Mouse (Mus musculus): ENCODE data around the gene Fcrl1.

DNA sequence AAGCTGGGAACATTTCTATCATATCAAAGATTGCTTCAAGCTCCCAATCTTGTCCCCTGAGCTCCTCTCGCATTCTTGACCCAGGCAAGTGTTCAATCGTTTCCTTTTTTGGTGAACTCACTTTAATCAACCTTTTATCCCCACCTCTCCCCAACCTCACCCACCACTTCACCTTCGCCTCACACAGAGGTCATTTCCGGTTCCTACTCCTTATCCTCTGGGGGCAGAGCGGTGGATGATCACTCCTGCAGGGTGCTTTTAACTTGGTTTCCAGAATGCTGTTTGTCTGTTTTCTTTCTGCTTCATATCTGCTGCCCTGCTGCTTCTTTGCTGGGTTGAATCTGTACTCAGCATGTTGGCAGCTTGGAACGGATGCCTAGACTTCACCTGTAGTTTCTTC lies 1.5 kb downstream of the Fcrl1 start:
- no peak for TF ChIP-seq CTCF (IDR thresholded peaks at IDR 0.05; ENCODE audit: low read depth)
- no peak for TF ChIP-seq EP300 (IDR thresholded peaks at IDR 0.05; ENCODE audit: low read depth)

Measured in heart, postnatal 0 days (tissue).